Mouse (Mus musculus): ENCODE results near the gene Ngrn.

DNA sequence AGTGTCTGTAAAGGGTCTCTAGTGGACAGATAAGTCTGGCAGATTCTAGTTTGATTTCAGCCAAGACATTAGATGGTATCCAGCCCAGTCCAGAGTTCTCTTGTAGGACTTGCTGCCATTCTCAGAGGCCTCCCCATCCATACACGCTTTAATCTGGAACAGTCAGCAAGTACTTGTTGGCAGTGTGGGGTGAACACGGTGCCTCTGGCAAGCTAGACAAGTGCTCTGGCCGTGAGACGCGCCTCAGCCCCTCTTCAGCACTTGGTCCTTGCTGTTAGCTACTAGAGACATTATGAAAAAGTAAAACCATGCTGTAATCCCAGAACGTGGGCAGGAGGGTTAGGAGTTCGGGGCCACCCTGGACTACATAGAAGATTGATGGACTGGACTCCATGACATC, 47.4 kb upstream of the Ngrn start:
- no peak for TF ChIP-seq CTCF (IDR thresholded peaks at IDR 0.05; ENCODE audit: borderline replicate concordance, control insufficient read depth, extremely low read depth, insufficient read depth, low read length, poor library complexity)
- TF ChIP-seq POLR2A (IDR thresholded peaks at IDR 0.05; ENCODE audit: control insufficient read depth, extremely low read depth, insufficient read depth, low read length, poor library complexity), result no peak

Data from thymus, adult 2 months (tissue).